Mouse (Mus musculus) splenic B cell, adult 2 months (primary cell): ENCODE measurements at regions not wholly inside any gene's neighbourhood (a gene's known extent, or its start where the extent isn't known, plus 50 kb on each side); places are given as distances from the start of the nearest gene placed in this dataset.

Experiments
- DNase-seq: peaks from one replicate; pipeline ENCODE4 v3.0.0-alpha.2; 2011; ENCODE audit warnings: low read depth, low spot score
- H3K27me3 ChIP-seq: 2 replicates; pipeline ENCODE4 v1.6.1; 2012; ENCODE audit warnings: mild to moderate bottlenecking, low read length, moderate library complexity, mixed read lengths; ENCODE audit not compliant: control insufficient read depth, poor library complexity, insufficient read depth, severe bottlenecking
- H3K36me3 ChIP-seq: 2 replicates; pipeline ENCODE4 v1.6.1; 2012; ENCODE audit warnings: mild to moderate bottlenecking, low read length, moderate library complexity, mixed read lengths; ENCODE audit not compliant: control insufficient read depth, poor library complexity, insufficient read depth, severe bottlenecking

GRCm38 (mm10) chr16:76875397-76876018 is 138.0 kb upstream of the Usp25 start:
- Histone ChIP-seq H3K27me3 (no peaks in the 10 kb centered on the region), H3K36me3 (no peaks in the 10 kb centered on the region)
- no peak for DNase-seq

- DNase-seq, result no peak
- Histone ChIP-seq H3K36me3 (no peaks in the 10 kb centered on the region), H3K27me3 (no peaks in the 10 kb centered on the region)
Observed at GRCm38 (mm10) chr16:76866465-76866802, 147.1 kb upstream of the Usp25 start.

GRCm38 (mm10) chr16:76865731-76866464 is 147.6 kb upstream of the Usp25 start:
- Histone ChIP-seq H3K36me3 (no peaks in the 10 kb centered on the region), H3K27me3 (no peaks in the 10 kb centered on the region)
- peak; percentile 4 for DNase-seq

DNA sequence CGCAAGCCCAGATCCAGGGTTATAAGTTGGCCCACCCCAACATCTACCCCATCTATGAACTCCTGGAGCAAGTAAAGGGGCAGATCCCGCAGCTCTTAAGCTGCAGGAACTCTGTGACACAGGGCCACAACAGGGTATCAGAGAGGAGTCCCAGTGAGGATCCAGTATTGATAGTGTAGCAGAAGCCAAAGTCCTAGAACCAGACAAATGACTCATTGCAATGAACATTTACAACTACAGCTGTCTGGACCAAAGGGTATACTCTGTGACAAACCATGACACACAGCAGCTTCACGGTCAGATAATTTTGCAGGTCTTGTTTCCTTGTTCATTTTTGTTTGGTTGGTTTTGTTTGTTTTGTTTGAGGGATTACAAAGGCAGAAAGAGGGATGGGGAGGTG is 149.1 kb upstream of the Usp25 start:
- DNase-seq, result no peak
- no peaks in the 10 kb centered on the region for H3K36me3 ChIP-seq

DNA sequence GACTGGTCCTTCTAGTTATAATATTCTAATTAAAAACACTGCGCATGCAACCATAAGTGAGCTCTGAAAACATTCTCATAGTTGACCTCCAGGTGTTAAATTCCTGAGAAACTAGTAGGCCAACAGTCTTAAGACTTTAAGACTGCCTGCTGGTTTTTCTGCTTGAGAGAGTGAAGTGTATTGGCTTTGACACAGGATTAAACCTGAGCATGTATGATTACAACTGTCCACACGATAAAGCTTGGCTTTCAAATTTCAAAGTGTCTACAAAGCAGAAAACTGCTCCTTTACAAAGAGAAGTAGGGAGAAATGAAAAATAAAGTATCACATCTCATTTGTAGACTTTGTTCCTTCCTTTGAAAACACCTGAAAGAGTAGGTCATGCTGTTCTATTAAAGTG is 157.7 kb upstream of the Usp25 start:
- no peak for DNase-seq
- Histone ChIP-seq H3K36me3 (no peaks in the 10 kb centered on the region), H3K27me3 (no peaks in the 10 kb centered on the region)

More for the DNA sequence above, 149.1 kb upstream of the Usp25 start:
- H3K27me3 ChIP-seq, result no peaks in the 10 kb centered on the region

GRCm38 (mm10) chr16:76851396-76851795 is 162.1 kb upstream of the Usp25 start:
- Histone ChIP-seq H3K36me3 (no peaks in the 10 kb centered on the region), H3K27me3 (no peaks in the 10 kb centered on the region)
- no peak for DNase-seq

GRCm38 (mm10) chr16:76837450-76837849 is 176.1 kb upstream of the Usp25 start:
- no peak for DNase-seq
- H3K36me3 ChIP-seq, result no peaks in the 10 kb centered on the region
- H3K27me3 ChIP-seq, result no peaks in the 10 kb centered on the region

DNA sequence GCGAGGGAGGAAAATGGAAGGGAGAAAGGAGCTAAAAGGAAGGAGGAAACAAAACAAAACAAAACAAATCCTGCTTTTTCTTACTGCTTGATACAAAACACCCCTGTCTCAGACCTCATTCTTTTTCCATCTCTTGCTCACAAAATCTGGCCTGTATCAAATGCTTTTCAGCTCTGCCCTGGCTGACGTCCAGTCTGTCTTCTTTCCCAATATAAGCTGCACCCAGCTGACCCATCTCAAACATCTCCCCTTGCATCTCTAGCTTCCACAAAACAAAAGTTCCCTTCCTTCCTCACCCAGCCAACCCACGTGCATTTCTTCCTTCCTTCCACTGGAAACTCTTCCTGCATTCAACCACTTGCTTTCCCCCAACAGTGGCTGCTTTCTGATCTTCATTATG is 183.1 kb upstream of the Usp25 start:
- Histone ChIP-seq H3K27me3 (no peaks in the 10 kb centered on the region), H3K36me3 (no peaks in the 10 kb centered on the region)
- DNase-seq, result no peak

DNA sequence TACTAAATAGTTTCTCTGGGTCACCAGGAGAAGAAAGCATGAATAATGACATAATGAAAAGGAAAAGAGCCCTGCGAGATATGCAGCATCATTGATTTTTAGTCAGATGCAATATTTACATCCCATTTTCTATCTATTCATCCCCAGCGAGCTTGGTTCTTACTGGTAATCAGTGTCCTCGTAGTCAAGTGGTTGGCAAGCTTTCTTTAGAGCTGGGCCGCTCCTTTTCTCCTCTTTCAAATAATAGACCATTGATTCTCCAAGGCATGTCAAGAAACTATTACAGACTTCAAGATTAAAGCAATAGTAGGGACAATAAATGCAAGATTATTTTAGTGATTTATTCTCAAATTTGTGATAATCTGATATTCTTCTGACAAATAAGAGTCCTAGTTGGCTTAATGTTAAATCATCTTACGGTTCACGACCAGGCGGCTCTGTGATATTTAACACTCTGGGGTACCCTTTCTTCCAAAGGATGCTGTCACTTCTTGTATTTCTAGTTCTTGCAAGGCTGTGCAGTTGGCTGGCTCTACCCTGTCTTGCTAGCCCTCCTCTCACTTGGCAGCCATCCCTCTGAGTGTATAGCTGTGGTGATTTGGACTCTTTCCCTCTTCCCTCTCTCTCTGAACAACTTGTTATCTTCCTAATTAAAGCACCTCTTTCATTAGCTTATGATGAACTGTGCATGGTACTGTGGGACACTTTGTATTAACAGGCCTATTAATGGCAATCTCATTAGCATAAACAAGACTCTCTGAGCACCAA is 185.6 kb upstream of the Usp25 start:
- no peak for DNase-seq
- H3K27me3 ChIP-seq, result no peaks in the 10 kb centered on the region

DNA sequence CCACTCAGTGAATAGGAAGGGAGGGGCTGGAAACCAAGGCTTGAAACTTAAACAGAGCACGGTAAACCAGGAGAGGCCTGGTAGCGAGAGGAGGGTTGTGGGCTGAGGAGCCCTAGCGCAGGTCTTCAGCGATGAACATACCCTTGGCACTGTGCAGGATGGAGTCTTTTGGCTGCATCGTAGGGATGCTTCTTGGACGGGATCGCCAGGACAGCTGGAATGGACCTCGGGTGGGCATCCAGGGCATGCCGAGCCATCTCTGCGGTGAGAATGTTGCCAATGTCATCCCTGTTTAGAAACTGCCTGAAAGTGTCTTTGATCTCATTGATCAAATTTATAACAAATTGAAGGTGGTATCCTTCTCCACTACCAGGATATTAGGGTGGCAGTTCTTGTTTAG is 192.2 kb upstream of the Usp25 start:
- H3K36me3 ChIP-seq, result no peaks in the 10 kb centered on the region
- DNase-seq, result no peak

More for the DNA sequence above, 185.6 kb upstream of the Usp25 start:
- H3K36me3 ChIP-seq, result no peaks in the 10 kb centered on the region

GRCm38 (mm10) chr16:76816056-76816885 is 197.2 kb upstream of the Usp25 start:
- no peak for DNase-seq

More for the DNA sequence above, 192.2 kb upstream of the Usp25 start:
- H3K27me3 ChIP-seq, result no peaks in the 10 kb centered on the region

GRCm38 (mm10) chr16:76803725-76804124 is 209.8 kb upstream of the Usp25 start:
- DNase-seq, result peak; percentile 61
- H3K36me3 ChIP-seq, result no peaks in the 10 kb centered on the region
- H3K27me3 ChIP-seq, result no peaks in the 10 kb centered on the region

More at GRCm38 (mm10) chr16:76816056-76816885, 197.2 kb upstream of the Usp25 start:
- Histone ChIP-seq H3K36me3 (no peaks in the 10 kb centered on the region), H3K27me3 (no peaks in the 10 kb centered on the region)

DNA sequence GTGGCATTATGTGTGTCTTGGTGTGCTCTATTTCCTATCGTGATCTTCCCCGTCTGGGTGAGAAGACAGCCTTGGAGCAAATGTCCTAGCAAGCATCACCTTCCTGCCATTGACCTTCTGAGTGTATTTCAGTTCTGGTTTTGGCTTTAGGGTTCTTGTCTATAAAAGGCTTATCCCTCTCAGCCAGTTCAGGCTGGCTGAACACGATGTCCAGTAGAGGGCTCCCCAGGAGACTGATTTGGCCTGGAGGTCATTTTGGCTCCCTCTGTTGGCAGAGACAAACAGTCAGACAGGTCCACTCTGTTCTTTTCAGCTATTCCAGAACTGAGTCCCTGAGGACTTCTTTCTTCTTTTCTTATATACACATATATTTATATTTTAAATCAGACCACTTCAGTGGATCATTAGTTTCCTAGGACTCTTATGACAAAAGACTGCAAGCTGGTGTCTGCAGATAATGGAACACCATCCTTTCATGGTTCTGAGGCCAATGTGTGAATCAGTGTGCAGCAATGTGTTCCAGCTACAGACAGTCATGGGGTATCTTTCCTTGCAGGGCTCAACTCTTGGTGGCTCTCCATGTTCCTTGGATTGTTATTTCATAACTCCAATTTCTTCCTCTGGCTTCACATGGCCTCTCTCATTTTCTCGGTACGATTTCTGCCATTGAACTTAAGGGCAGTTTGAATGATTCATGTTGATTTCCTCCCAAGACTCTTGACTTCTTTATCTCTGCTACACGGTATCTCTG is 226.9 kb upstream of the Usp25 start:
- Histone ChIP-seq H3K36me3 (no peaks in the 10 kb centered on the region), H3K27me3 (no peaks in the 10 kb centered on the region)
- DNase-seq, result peak; percentile 67

DNA sequence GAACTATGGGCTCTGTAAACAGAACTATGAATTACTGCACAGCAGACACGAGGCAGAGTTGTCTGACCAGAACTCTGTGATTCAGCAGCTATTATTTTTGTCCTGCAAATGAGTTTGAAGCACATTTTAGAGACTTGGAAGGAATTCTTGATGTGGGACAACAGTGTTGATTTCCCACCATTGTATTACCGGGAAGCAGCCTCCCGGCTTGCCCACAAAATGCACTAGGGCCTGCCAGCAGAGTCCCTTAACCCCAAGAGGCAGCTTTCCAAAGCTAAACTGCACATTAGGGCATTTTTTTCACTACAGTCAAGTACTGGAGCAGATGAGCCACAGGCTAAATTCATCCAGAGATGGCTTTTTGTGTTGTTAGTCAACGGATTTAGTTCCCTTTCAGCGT is 230.8 kb upstream of the Usp25 start:
- Histone ChIP-seq H3K27me3 (no peaks in the 10 kb centered on the region), H3K36me3 (no peaks in the 10 kb centered on the region)
- DNase-seq, result no peak
